8 mouse cellular contexts compared by ENCODE assay signal in genomic region chr10:120811796-120812443, GRCm38 (mm10).
DNase-seq lines count a peak whose midpoint lies in the region; ATAC-seq and TF ChIP-seq lines count a peak whose summit lies in the region.

No protein-coding gene starts in this region.

- no peak overlapping the region for H3K27ac ChIP-seq in midbrain, embryonic 12.5 days (replicated peaks)
- no peak overlapping the region for H3K27ac ChIP-seq in midbrain, embryonic 11.5 days (ENCODE audit: low read depth, low read length)
- H3K27ac ChIP-seq in intestine, postnatal 0 days (ENCODE audit: low read depth, low read length) = no peak overlapping the region

- 71% methylated on average over 24 of the region's 24 CpGs for WGBS in midbrain, embryonic 12.5 days
- WGBS in midbrain, embryonic 11.5 days = 66% methylated on average over 24 of the region's 24 CpGs
- 12% methylated on average over 24 of the region's 24 CpGs for WGBS in intestine, postnatal 0 days

- no peaks in the 10 kb centered on the region for H3K9me3 ChIP-seq in midbrain, embryonic 12.5 days
- no peaks in the 10 kb centered on the region for H3K9me3 ChIP-seq in midbrain, embryonic 11.5 days (ENCODE audit: control insufficient read depth, low read length)
- no peaks in the 10 kb centered on the region for H3K9me3 ChIP-seq in intestine, postnatal 0 days (ENCODE audit: control insufficient read depth)

- TF ChIP-seq CTCF in intestine, postnatal 0 days (IDR thresholded peaks at IDR 0.05; ENCODE audit: low read depth) = no peak

- H3K4me1 ChIP-seq in midbrain, embryonic 12.5 days = peaks cover 25% of the 10 kb centered on the region
- H3K4me1 ChIP-seq in midbrain, embryonic 11.5 days (ENCODE audit: control insufficient read depth, insufficient read depth, low read length) = no peaks in the 10 kb centered on the region
- peaks cover 9% of the 10 kb centered on the region; the same call in 1 of the 2 replicates for H3K4me1 ChIP-seq in intestine, postnatal 0 days (replicated peaks; ENCODE audit: control insufficient read depth, insufficient read depth, low read length)

- H3K9ac ChIP-seq in midbrain, embryonic 12.5 days (replicated peaks) = no peak overlapping the region
- H3K9ac ChIP-seq in midbrain, embryonic 11.5 days (ENCODE audit: low read length) = no peak overlapping the region
- H3K9ac ChIP-seq in intestine, postnatal 0 days (ENCODE audit: low read depth, low read length) = no peak overlapping the region; the same call in 1 of the 2 replicates

- DNase-seq in heart, adult 11 months = peak; percentile 46
- DNase-seq in heart, adult 8-10 months (ENCODE audit: low spot score) = no peak
- no peak for DNase-seq in midbrain, embryonic 11.5 days (ENCODE audit: low spot score, missing footprints)
- no peak for DNase-seq in thymus, adult 18-20 months

- no peaks in the 10 kb centered on the region for H3K36me3 ChIP-seq in midbrain, embryonic 12.5 days
- H3K36me3 ChIP-seq in midbrain, embryonic 11.5 days (ENCODE audit: control insufficient read depth, insufficient read depth, low read length) = no peaks in the 10 kb centered on the region
- H3K36me3 ChIP-seq in intestine, postnatal 0 days (ENCODE audit: control insufficient read depth, insufficient read depth) = no peaks in the 10 kb centered on the region

- ATAC-seq in midbrain, embryonic 12.5 days (ENCODE audit: low FRiP score, low read depth) = no peak
- no peak for ATAC-seq in midbrain, embryonic 11.5 days (ENCODE audit: low FRiP score)
- ATAC-seq in intestine, postnatal 0 days = no peak
- ATAC-seq in megakaryocyte-erythroid progenitor cell, adult 5-6 weeks (replicated peaks; ENCODE audit: low FRiP score, low TSS enrichment, poor library complexity, severe bottlenecking) = peak; percentile 44
- no peak for ATAC-seq in CD4-positive, CD25-positive, alpha-beta regulatory T cell, adult 4 months

- H3K4me3 ChIP-seq in midbrain, embryonic 12.5 days = no peak overlapping the region
- H3K4me3 ChIP-seq in midbrain, embryonic 11.5 days (ENCODE audit: low read depth, low read length) = no peak overlapping the region
- peak overlapping the region; percentile 21 for H3K4me3 ChIP-seq in intestine, postnatal 0 days (ENCODE audit: low read depth, low read length)

- H3K27me3 ChIP-seq in midbrain, embryonic 12.5 days = no peaks in the 10 kb centered on the region
- no peaks in the 10 kb centered on the region for H3K27me3 ChIP-seq in midbrain, embryonic 11.5 days (ENCODE audit: control insufficient read depth, insufficient read depth, low read length)
- no peaks in the 10 kb centered on the region for H3K27me3 ChIP-seq in intestine, postnatal 0 days (replicated peaks; ENCODE audit: control insufficient read depth, insufficient read depth, low read length)

- 0 out of 2 replicates have a peak overlapping the region, but pooled peaks have one; percentile 11 for H3K4me2 ChIP-seq in midbrain, embryonic 12.5 days (replicated peaks)
- no peak overlapping the region for H3K4me2 ChIP-seq in midbrain, embryonic 11.5 days
- peak overlapping the region; percentile 68 for H3K4me2 ChIP-seq in intestine, postnatal 0 days (replicated peaks; ENCODE audit: low read depth)
